Mouse (Mus musculus) layer of hippocampus, adult 9-10 months (tissue): Measurements from ENCODE around the gene Nkx2-3.

Source experiments
- DNase-seq: peaks from one replicate; pipeline ENCODE4 v3.0.0; 2022; ENCODE audit warnings: low spot score

Gene Nkx2-3

DNA sequence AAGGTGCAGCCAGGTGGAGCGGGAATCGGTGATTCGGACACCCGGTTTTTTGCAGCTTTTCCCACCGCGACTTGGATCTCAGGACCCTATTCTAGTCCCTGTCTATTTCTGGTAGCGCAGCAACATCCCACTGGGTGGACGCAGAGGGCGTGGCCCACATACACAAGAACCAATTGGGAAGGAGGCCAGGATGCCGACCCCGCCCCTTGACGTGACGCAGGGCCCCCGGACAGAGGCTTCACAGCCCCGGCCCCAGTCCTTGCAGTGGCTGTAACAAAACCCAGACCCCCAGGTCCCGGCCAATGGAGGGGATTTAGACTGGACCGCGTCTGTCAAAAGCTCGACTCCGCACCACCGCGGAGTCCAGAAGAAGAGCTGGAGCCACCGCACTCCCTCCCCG is at the start of gene Nkx2-3:
Gene Nkx2-3, plus strand, starts transcription at position 275 of the 400 bp plus-strand sequence.
- no peak for DNase-seq

- no peak for DNase-seq
These were observed 49.0 kb upstream of the Nkx2-3 start for GRCm38 (mm10) chr19:43563166-43563565.

DNA sequence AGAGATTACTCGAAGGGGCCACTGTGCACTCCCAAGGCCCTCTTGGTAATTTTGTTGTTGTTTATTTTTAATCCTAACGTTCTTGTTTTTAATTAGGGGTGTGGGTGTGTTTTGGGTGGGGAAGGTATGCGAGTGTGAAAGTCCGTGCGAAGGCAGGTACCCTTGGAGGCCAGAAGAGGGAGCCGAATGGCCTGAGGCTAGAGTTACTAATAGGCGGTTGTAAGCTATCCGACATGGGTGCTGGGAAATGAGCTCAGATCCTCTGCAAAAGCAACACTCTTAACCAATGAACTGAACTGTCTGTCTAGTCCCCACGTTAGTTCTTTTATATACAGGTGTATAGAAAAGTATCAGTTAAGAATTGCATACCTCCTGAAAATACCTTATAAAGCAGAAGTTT is 43.8 kb upstream of the Nkx2-3 start:
- no peak for DNase-seq

GRCm38 (mm10) chr19:43569133-43569532 is 43.0 kb upstream of the Nkx2-3 start:
- DNase-seq = no peak

- peak; percentile 44 for DNase-seq
These were observed 41.0 kb upstream of the Nkx2-3 start for GRCm38 (mm10) chr19:43570831-43571790.

GRCm38 (mm10) chr19:43579081-43579796 is 32.9 kb upstream of the Nkx2-3 start:
- no peak for DNase-seq

DNA sequence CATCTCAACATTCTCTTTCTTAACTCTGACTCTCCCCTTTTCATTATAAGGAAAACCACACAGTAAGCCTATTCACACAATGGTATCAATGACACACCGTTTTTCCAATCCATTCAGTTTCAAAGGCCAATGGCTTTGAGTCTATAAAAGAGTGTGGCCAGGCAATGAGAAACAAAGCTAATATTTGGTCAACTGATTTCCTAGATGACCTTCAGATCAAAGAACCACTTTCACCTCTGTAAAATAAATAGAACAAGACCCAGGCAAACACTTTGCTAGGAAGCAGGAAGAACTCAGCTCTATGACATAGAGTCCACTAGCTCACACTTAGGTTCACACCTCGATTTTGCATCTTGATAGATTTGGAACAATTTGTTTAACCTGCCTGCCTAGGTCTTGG is 30.9 kb upstream of the Nkx2-3 start:
- no peak for DNase-seq

DNA sequence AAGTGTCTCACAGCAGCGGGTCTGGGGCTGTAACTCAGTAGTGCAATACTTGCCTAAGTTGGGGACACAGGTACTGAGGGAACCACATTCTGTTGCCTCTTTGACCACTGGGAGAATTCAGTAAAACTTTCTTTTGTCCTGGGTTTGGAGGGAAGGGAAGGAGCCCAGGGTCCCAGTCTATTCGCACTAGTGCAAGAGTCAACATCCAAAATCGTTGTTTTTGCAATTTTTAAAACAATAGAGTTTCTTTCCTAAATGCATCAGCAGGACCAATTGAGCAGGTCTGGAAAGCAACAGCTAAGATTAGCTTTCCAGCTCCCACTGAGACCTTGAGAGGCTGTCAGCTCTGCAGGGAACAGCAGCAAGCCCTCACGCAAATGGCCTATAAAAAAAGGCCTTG is 28.9 kb upstream of the Nkx2-3 start:
- DNase-seq = no peak

DNA sequence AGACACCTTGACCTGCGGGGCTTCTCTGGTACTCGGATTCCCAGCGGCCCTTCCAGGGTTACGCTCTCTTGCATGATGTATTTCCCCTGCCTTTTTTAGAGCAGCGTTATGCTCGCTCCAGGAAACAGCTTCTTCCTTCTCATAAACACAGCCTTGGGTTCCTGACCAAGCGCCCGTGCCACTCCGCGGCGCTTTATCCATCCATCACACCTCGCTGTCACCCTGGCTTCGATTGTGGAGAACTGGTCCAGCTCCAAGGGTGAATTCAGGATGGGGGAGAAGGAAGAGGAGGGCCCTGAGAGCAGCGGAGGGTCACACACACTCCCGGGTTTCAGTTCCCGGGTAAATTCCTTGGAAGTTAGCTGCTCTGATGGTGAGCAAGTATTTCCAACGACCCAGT is 28.5 kb upstream of the Nkx2-3 start:
- no peak for DNase-seq

DNA sequence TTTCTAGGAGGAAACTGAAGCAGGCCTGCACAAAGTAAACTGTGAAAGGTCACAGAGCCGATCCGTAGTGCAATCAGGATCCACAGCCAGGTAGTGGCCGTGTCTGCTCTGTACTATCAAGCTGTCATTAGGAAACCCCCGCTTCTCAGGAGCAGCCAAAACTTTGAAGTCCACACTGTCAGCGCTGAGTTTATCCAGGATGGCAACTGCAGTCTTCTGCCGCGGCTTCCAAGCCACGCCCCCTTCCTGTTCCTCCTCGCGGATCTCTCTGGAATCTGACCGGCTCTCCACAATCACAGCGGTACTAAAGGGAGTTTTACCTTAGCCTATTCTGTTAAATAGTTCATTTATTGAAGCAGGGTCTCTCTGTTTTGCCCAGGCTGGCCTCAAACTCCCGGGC is 27.3 kb upstream of the Nkx2-3 start:
- no peak for DNase-seq

DNA sequence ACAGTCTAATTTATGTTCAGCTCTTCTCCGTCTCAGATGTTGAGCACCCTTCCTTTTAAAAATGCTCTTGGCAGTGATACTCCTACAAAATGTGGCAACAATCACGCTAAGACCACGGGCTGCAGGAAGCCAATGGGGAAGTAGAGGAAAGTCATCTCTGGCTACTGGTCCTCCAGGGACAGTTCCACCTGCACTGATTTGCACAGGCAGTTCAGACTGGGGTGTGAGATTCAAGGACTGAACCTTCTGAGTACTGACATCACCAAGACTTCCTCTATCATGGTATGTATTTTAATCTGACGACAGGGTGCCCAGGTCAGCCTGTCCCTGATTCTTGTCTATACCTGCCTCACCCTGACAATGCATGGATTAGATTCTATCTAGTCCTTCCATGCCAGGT is 20.1 kb upstream of the Nkx2-3 start:
- DNase-seq = no peak

- no peak for DNase-seq
These were observed 15.1 kb upstream of the Nkx2-3 start for GRCm38 (mm10) chr19:43596981-43597380.

DNA sequence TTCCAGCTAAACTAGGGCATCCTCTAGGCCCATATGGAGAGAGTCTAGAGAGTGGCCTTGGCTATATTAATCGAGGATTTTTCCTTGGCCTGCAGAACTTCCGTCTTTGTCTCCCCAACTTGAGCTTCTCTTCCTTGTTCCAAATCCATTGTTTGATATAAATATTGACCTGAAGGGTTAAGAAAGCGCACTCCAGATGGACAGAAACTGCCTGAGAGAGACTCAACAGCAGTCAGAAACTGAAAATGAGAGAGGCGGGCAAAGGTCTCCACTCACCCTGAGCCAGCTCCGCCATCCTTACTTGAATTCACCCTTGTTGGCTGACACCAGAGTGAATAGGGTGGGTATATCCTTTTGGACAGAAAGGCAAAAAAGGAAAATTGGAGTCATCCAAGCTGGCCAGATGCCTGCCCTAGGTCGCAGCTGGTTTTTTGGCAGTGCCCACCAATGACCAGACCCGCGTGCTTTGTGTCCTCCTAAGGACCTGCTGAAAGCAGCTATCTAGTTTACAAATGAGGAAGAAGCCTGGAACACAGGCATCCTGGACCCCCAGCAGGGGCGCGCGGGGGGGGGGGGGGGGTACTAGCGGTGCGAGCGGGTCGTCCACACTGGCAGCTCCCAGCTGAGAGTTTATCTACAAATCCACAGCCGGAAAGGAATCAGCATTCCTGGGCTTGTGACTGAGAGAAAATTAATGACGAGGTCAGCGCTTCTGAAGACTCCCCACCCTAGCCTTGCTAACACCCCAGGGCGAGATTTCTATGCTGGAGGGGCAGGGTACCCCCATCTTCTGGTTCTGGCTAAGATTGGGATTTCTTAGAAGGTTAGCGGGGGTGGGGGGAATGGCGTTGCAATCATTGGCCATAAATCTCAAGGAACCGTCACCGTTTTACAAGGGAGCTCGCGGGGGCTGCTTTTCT is 13.1 kb upstream of the Nkx2-3 start:
- DNase-seq = no peak

GRCm38 (mm10) chr19:43599776-43600544 is 12.2 kb upstream of the Nkx2-3 start:
- no peak for DNase-seq

GRCm38 (mm10) chr19:43600545-43601331 is 11.4 kb upstream of the Nkx2-3 start:
- no peak for DNase-seq

GRCm38 (mm10) chr19:43601440-43601839 is 10.7 kb upstream of the Nkx2-3 start:
- no peak for DNase-seq

DNA sequence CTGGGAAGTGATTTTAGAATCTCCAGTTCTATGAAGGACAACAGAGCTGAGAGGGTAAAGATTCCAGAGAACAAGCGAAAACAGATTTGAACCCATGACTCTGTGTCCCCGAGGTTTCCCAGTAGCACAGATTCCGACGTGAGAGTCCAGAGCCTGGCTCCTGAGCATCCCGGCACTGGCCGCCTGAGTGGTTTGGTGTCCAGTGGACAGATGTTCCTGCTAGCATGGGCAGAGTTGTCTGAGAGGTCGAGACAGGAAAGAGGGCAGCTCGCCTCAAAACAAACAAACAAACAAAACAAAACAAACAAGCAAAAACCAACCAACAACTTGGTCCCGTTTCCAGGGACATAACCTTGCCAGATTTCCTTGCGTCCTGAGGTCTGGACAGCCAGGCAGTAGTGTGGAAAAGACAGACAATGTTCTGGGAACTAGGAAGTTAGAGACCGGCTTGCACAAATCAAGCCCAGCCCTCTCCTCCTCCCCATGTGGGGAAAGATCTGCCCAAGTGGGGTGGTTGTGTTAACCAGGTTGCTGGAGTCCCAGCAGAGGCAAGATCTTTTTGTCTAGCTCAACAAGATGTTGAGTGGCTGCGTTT is 10.0 kb upstream of the Nkx2-3 start:
- no peak for DNase-seq

- DNase-seq = no peak
These were observed 8.6 kb upstream of the Nkx2-3 start for GRCm38 (mm10) chr19:43603521-43603920.

- no peak for DNase-seq
These were observed 7.5 kb upstream of the Nkx2-3 start for GRCm38 (mm10) chr19:43604492-43605120.
